ENCODE assay signal across 26 mouse cellular contexts in genomic region chr13:107340802-107341364, GRCm38 (mm10).
DNase-seq lines count a peak whose midpoint lies in the region; ATAC-seq and TF ChIP-seq lines count a peak whose summit lies in the region.
"Had no signal": no experiment of that assay in that cellular context is flagged by ENCODE, and none has a peak within 500 bp of the region (broad histone marks: within the 10 kb centered on the region; RNA-seq: fewer than 3 reads in every experiment).

No protein-coding gene starts in this region.

- H3K36me3 ChIP-seq in hindbrain, embryonic 13.5 days: no peaks in the 10 kb centered on the region
- no peaks in the 10 kb centered on the region for H3K36me3 ChIP-seq in hindbrain, embryonic 10.5 days
- H3K36me3 ChIP-seq in lung, embryonic 15.5 days: no peaks in the 10 kb centered on the region
- H3K36me3 ChIP-seq in lung, postnatal 0 days (ENCODE audit: insufficient read depth, low read length): no peaks in the 10 kb centered on the region
- H3K36me3 ChIP-seq in neural tube, embryonic 12.5 days: no peaks in the 10 kb centered on the region
- H3K36me3 ChIP-seq in neural tube, embryonic 14.5 days (ENCODE audit: control insufficient read depth, insufficient read depth, low read length): no peaks in the 10 kb centered on the region
- H3K36me3 ChIP-seq: heart, embryonic 12.5 days; limb, embryonic 15.5 days had no signal

- peaks cover 13% of the 10 kb centered on the region for H3K4me1 ChIP-seq in hindbrain, embryonic 13.5 days (replicated peaks)
- no peaks in the 10 kb centered on the region for H3K4me1 ChIP-seq in hindbrain, embryonic 10.5 days (replicated peaks)
- H3K4me1 ChIP-seq in lung, embryonic 15.5 days: peaks cover 9% of the 10 kb centered on the region
- H3K4me1 ChIP-seq in lung, postnatal 0 days (ENCODE audit: insufficient read depth, low read depth, low read length): no peaks in the 10 kb centered on the region; the same call in 1 of the 2 replicates
- no peaks in the 10 kb centered on the region for H3K4me1 ChIP-seq in neural tube, embryonic 12.5 days
- H3K4me1 ChIP-seq in neural tube, embryonic 14.5 days (ENCODE audit: control insufficient read depth, insufficient read depth, low read length): 0 out of 2 replicates have a peak, but pooled peaks cover 4% of the 10 kb centered on the region
- H3K4me1 ChIP-seq: heart, embryonic 12.5 days; limb, embryonic 15.5 days had no signal

- H3K27ac ChIP-seq in hindbrain, embryonic 13.5 days: peak overlapping the region; percentile 67
- H3K27ac ChIP-seq in hindbrain, embryonic 10.5 days: no peak overlapping the region
- peak overlapping the region; percentile 44 for H3K27ac ChIP-seq in lung, embryonic 15.5 days
- no peak overlapping the region for H3K27ac ChIP-seq in lung, postnatal 0 days (ENCODE audit: low read length)
- H3K27ac ChIP-seq in neural tube, embryonic 12.5 days: no peak overlapping the region
- H3K27ac ChIP-seq in neural tube, embryonic 14.5 days (ENCODE audit: low read depth, low read length): no peak overlapping the region
- H3K27ac ChIP-seq: left cerebral cortex, adult 2 months; limb, embryonic 15.5 days; liver, embryonic 14.5 days had no signal

- H3K4me2 ChIP-seq in hindbrain, embryonic 13.5 days: no peak overlapping the region
- H3K4me2 ChIP-seq in lung, embryonic 15.5 days: no peak overlapping the region
- no peak overlapping the region for H3K4me2 ChIP-seq in lung, postnatal 0 days (replicated peaks; ENCODE audit: low read depth, low read length)
- H3K4me2 ChIP-seq in neural tube, embryonic 12.5 days (replicated peaks): no peak overlapping the region
- no peak overlapping the region for H3K4me2 ChIP-seq in neural tube, embryonic 14.5 days (ENCODE audit: low read depth, low read length)
- H3K4me2 ChIP-seq: heart, embryonic 12.5 days; limb, embryonic 15.5 days; midbrain, embryonic 11.5 days had no signal

- ATAC-seq in hindbrain, embryonic 13.5 days (ENCODE audit: low FRiP score): 0 out of 2 replicates have a peak, but pooled peaks have one; percentile 28
- peak; percentile 65; the same call in 1 of the 2 replicates for ATAC-seq in lung, embryonic 15.5 days (ENCODE audit: borderline replicate concordance, extremely low read depth, low FRiP score, low TSS enrichment)
- no peak for ATAC-seq in lung, postnatal 0 days
- ATAC-seq in neural tube, embryonic 12.5 days (ENCODE audit: low FRiP score, low read depth): 0 out of 2 replicates have a peak, but pooled peaks have one; percentile 21
- ATAC-seq in neural tube, embryonic 14.5 days (ENCODE audit: low read depth): peak; percentile 82
- ATAC-seq: forebrain, postnatal 0 days had no signal

- H3K9me3 ChIP-seq in hindbrain, embryonic 13.5 days: no peaks in the 10 kb centered on the region
- no peaks in the 10 kb centered on the region for H3K9me3 ChIP-seq in hindbrain, embryonic 10.5 days
- no peaks in the 10 kb centered on the region for H3K9me3 ChIP-seq in lung, embryonic 15.5 days
- H3K9me3 ChIP-seq in lung, postnatal 0 days (ENCODE audit: low read length): no peaks in the 10 kb centered on the region
- no peaks in the 10 kb centered on the region for H3K9me3 ChIP-seq in neural tube, embryonic 12.5 days
- no peaks in the 10 kb centered on the region for H3K9me3 ChIP-seq in neural tube, embryonic 14.5 days (ENCODE audit: control insufficient read depth, low read length)
- H3K9me3 ChIP-seq: heart, embryonic 12.5 days; limb, embryonic 15.5 days had no signal

- TF ChIP-seq CTCF in lung, postnatal 0 days (IDR thresholded peaks at IDR 0.05): no peak

- no peak overlapping the region for H3K4me3 ChIP-seq in hindbrain, embryonic 13.5 days
- H3K4me3 ChIP-seq in hindbrain, embryonic 10.5 days: no peak overlapping the region
- H3K4me3 ChIP-seq in lung, embryonic 15.5 days: no peak overlapping the region
- no peak overlapping the region for H3K4me3 ChIP-seq in lung, postnatal 0 days (ENCODE audit: low read depth, low read length)
- H3K4me3 ChIP-seq in neural tube, embryonic 12.5 days: no peak overlapping the region
- no peak overlapping the region for H3K4me3 ChIP-seq in neural tube, embryonic 14.5 days (ENCODE audit: low read depth, low read length)
- H3K4me3 ChIP-seq: heart, embryonic 12.5 days; left cerebral cortex, adult 2 months; limb, embryonic 15.5 days had no signal

- no peaks in the 10 kb centered on the region for H3K27me3 ChIP-seq in hindbrain, embryonic 13.5 days
- H3K27me3 ChIP-seq in hindbrain, embryonic 10.5 days (ENCODE audit: insufficient read depth, poor library complexity, severe bottlenecking): no peaks in the 10 kb centered on the region
- no peaks in the 10 kb centered on the region for H3K27me3 ChIP-seq in lung, embryonic 15.5 days
- H3K27me3 ChIP-seq in lung, postnatal 0 days (replicated peaks; ENCODE audit: insufficient read depth, low read length): no peaks in the 10 kb centered on the region
- H3K27me3 ChIP-seq in neural tube, embryonic 12.5 days (replicated peaks): no peaks in the 10 kb centered on the region
- H3K27me3 ChIP-seq in neural tube, embryonic 14.5 days (ENCODE audit: control insufficient read depth, insufficient read depth, low read length): no peaks in the 10 kb centered on the region
- H3K27me3 ChIP-seq: heart, embryonic 12.5 days; limb, embryonic 15.5 days had no signal

- TF ChIP-seq EP300 in lung, postnatal 0 days (IDR thresholded peaks at IDR 0.05): no peak

- 70% methylated on average over 11 of the region's 11 CpGs for WGBS in hindbrain, embryonic 13.5 days
- WGBS in hindbrain, embryonic 10.5 days: 85% methylated on average over 11 of the region's 11 CpGs
- 32% methylated on average over 11 of the region's 11 CpGs for WGBS in lung, embryonic 15.5 days
- 38% methylated on average over 11 of the region's 11 CpGs for WGBS in lung, postnatal 0 days
- WGBS in neural tube, embryonic 12.5 days: 79% methylated on average over 11 of the region's 11 CpGs
- 48% methylated on average over 11 of the region's 11 CpGs for WGBS in neural tube, embryonic 14.5 days

- no peak overlapping the region for H3K9ac ChIP-seq in hindbrain, embryonic 13.5 days
- no peak overlapping the region for H3K9ac ChIP-seq in lung, embryonic 15.5 days
- H3K9ac ChIP-seq in lung, postnatal 0 days (replicated peaks; ENCODE audit: low read depth): no peak overlapping the region
- no peak overlapping the region for H3K9ac ChIP-seq in neural tube, embryonic 12.5 days
- H3K9ac ChIP-seq in neural tube, embryonic 14.5 days (replicated peaks; ENCODE audit: low read depth, low read length): no peak overlapping the region
- H3K9ac ChIP-seq: forebrain, postnatal 0 days; heart, embryonic 12.5 days; limb, embryonic 15.5 days; liver, embryonic 14.5 days had no signal

- DNase-seq in hindbrain, embryonic 10.5 days (ENCODE audit: low spot score): no peak
- no peak for DNase-seq in lung, postnatal 0 days (ENCODE audit: low spot score)
- DNase-seq in neural tube, embryonic 10.5 days (ENCODE audit: extremely low spot score, low spot score): no peak
- DNase-seq in right cerebral cortex, postnatal 14 days: no peak
- DNase-seq: adrenal gland, postnatal 14 days; cerebellum, adult 8-10 months; cerebellum, postnatal 36 days; embryo, embryonic 11 days; forebrain, postnatal 0 days; gastrocnemius, postnatal 25 days; heart, adult 18-20 months; heart, postnatal 10 days; kidney, adult 11 months; left cerebral cortex, postnatal 4 days; retina, postnatal 1 day; thymus, adult 18-20 months; thymus, postnatal 4 days had no signal

Comparison
In these comparisons a context has a peak if more than half of its experiments do, and no peak if none do; other contexts are left out.
1. H3K27ac ChIP-seq: peak in hindbrain, embryonic 13.5 days (single experiment) and lung, embryonic 15.5 days (single experiment); none in hindbrain, embryonic 10.5 days (single experiment), lung, postnatal 0 days (single experiment), neural tube, embryonic 12.5 days (single experiment) and neural tube, embryonic 14.5 days (single experiment).